Mouse (Mus musculus) MEL (cell line): ENCODE measurements around the gene Myh6. TPM values are rescaled to one million over a fixed set of nuclear protein-coding genes. Genes with fewer than 3 reads are reported as not detected.
A peak's percentile ranks its signal among the peaks of the same experiment; 100 is the strongest.

Experiments
- DNase-seq: peaks from one replicate; pipeline ENCODE4 v3.0.0; 2011; ENCODE audit warnings: low read depth, low spot score
- H3K27ac ChIP-seq: 2 replicates; pipeline ENCODE4 v1.5.1; 2012; ENCODE audit warnings: low read depth, mild to moderate bottlenecking, control low read depth, low read length, moderate library complexity; ENCODE audit not compliant: control insufficient read depth
- H3K27me3 ChIP-seq, 2 experiments: fragments of 150-350 bp in 1 of 2; sonication (generic) in 1 of 2; 2 replicates each; pipeline ENCODE4 v1.6.1; 2012; ENCODE audit warnings: low read length in 2 of 2, mild to moderate bottlenecking in 2 of 2, improper control_type of control experiment in 1 of 2, moderate library complexity in 1 of 2; ENCODE audit not compliant: insufficient read depth in 2 of 2, control insufficient read depth in 1 of 2
- H3K36me3 ChIP-seq, 2 experiments: 2 replicates each; pipeline ENCODE4 v1.6.1; 2012 to 2014; ENCODE audit warnings: low read length in 2 of 2, improper control_type of control experiment in 1 of 2, inconsistent platforms in 1 of 2, mild to moderate bottlenecking in 1 of 2; ENCODE audit not compliant: insufficient read depth in 2 of 2, control insufficient read depth in 1 of 2
- H3K4me1 ChIP-seq, 2 experiments: fragments of 150-350 bp in 1 of 2; sonication (generic) in 1 of 2; 2 replicates each; pipeline ENCODE4 v1.6.1; 2012; ENCODE audit warnings: low read length in 2 of 2, improper control_type of control experiment in 1 of 2, mild to moderate bottlenecking in 1 of 2; ENCODE audit not compliant: insufficient read depth in 2 of 2, control insufficient read depth in 1 of 2
- H3K4me3 ChIP-seq, 2 experiments: fragments of 150-350 bp in 1 of 2; sonication (generic) in 1 of 2; 2 replicates each; pipeline ENCODE4 v1.5.1; 2012; ENCODE audit warnings: low read depth in 2 of 2, low read length in 2 of 2, mild to moderate bottlenecking in 2 of 2, moderate library complexity in 2 of 2, control low read depth in 1 of 2, improper control_type of control experiment in 1 of 2; ENCODE audit not compliant: control insufficient read depth in 1 of 2, insufficient read depth in 1 of 2
- H3K79me2 ChIP-seq: 2 replicates; pipeline ENCODE4 v1.6.1; 2012; ENCODE audit warnings: mild to moderate bottlenecking, low read length, moderate library complexity; ENCODE audit not compliant: control insufficient read depth, poor library complexity, insufficient read depth
- H3K9ac ChIP-seq: 2 replicates; pipeline ENCODE4 v1.6.1; 2012; ENCODE audit warnings: low read depth, mild to moderate bottlenecking, control low read depth, low read length, moderate library complexity; ENCODE audit not compliant: control insufficient read depth, poor library complexity, severe bottlenecking
- H3K9me3 ChIP-seq: fragments of 150-350 bp; sonication (generic); replicated peaks from 2 replicates; pipeline ENCODE4 v1.6.1; 2012; ENCODE audit warnings: mild to moderate bottlenecking, low read length, improper control_type of control experiment, moderate library complexity; ENCODE audit not compliant: insufficient read depth
- CHD1 ChIP-seq: IDR thresholded peaks from 2 replicates; pipeline ENCODE4 v1.6.1; 2012; ENCODE audit warnings: low read depth, mild to moderate bottlenecking, inconsistent platforms, low read length, improper control_type of control experiment
- CHD2 ChIP-seq: IDR thresholded peaks from 2 replicates; pipeline ENCODE4 v1.6.1; 2011; ENCODE audit warnings: low read length, improper control_type of control experiment
- E2F4 ChIP-seq: IDR thresholded peaks from 2 replicates; pipeline ENCODE4 v1.6.1; 2011; ENCODE audit warnings: low read depth, low read length, improper control_type of control experiment, borderline replicate concordance
- ELF1 ChIP-seq: IDR thresholded peaks from 2 replicates; pipeline ENCODE4 v1.6.1; 2014; ENCODE audit warnings: low read depth, mild to moderate bottlenecking, inconsistent platforms, low read length, improper control_type of control experiment, moderate library complexity
- ETS1 ChIP-seq: IDR thresholded peaks from 2 replicates; pipeline ENCODE4 v1.6.1; 2012; ENCODE audit warnings: low read depth, mild to moderate bottlenecking, inconsistent platforms, low read length, improper control_type of control experiment, moderate library complexity
- GABPA ChIP-seq: IDR thresholded peaks from 2 replicates; pipeline ENCODE4 v1.6.1; 2012; ENCODE audit warnings: low read depth, mild to moderate bottlenecking, inconsistent platforms, low read length, improper control_type of control experiment, moderate library complexity
- HCFC1 ChIP-seq: IDR thresholded peaks from 2 replicates; pipeline ENCODE4 v1.6.1; 2012; ENCODE audit warnings: low read depth, mild to moderate bottlenecking, inconsistent platforms, low read length, improper control_type of control experiment, moderate library complexity
- JUND ChIP-seq: IDR thresholded peaks from 2 replicates; pipeline ENCODE4 v1.6.1; 2011; ENCODE audit warnings: low read depth, mild to moderate bottlenecking, improper control_type of control experiment, low read length
- KAT2A ChIP-seq: conservative IDR thresholded peaks from 2 replicates; pipeline ENCODE4 v1.6.1; 2012; ENCODE audit warnings: low read depth, low read length, improper control_type of control experiment, inconsistent platforms
- MAFK ChIP-seq: IDR thresholded peaks from 2 replicates; pipeline ENCODE4 v1.6.1; 2011; ENCODE audit warnings: low read depth, mild to moderate bottlenecking, low read length, improper control_type of control experiment, borderline replicate concordance
- MAX ChIP-seq: IDR thresholded peaks from 2 replicates; pipeline ENCODE4 v1.6.1; 2011; ENCODE audit warnings: low read length, improper control_type of control experiment
- MAZ ChIP-seq: IDR thresholded peaks from 2 replicates; pipeline ENCODE4 v1.6.1; 2012; ENCODE audit warnings: low read depth, mild to moderate bottlenecking, inconsistent platforms, low read length, improper control_type of control experiment
- MXI1 ChIP-seq: IDR thresholded peaks from 2 replicates; pipeline ENCODE4 v1.6.1; 2011; ENCODE audit warnings: mild to moderate bottlenecking, low read depth, low read length, improper control_type of control experiment
- MYB ChIP-seq: IDR thresholded peaks from 2 replicates; pipeline ENCODE4 v1.6.1; 2011; ENCODE audit warnings: mild to moderate bottlenecking, low read depth, low read length, improper control_type of control experiment
- NELFE ChIP-seq: IDR thresholded peaks from 2 replicates; pipeline ENCODE4 v1.6.1; 2011; ENCODE audit warnings: low read depth, low read length, improper control_type of control experiment
- NRF1 ChIP-seq: IDR thresholded peaks from 2 replicates; pipeline ENCODE4 v1.6.1; 2014; ENCODE audit warnings: low read depth, mild to moderate bottlenecking, inconsistent platforms, low read length, improper control_type of control experiment, moderate library complexity; ENCODE audit not compliant: poor library complexity, insufficient read depth, severe bottlenecking
- POLR2A ChIP-seq, 2 experiments: IDR thresholded peaks; 2 replicates each; pipeline ENCODE4 v1.6.1; 2011 to 2012; ENCODE audit warnings: low read length in 2 of 2, mild to moderate bottlenecking in 2 of 2, control low read depth in 1 of 2, improper control_type of control experiment in 1 of 2, low read depth in 1 of 2, moderate library complexity in 1 of 2; ENCODE audit not compliant: control insufficient read depth in 1 of 2, insufficient read depth in 1 of 2, poor library complexity in 1 of 2
- POLR2AphosphoS2 ChIP-seq: IDR thresholded peaks from 2 replicates; pipeline ENCODE4 v1.6.1; 2011; ENCODE audit warnings: low read length, improper control_type of control experiment
- POLR2AphosphoS5 ChIP-seq: IDR thresholded peaks from 2 replicates; pipeline ENCODE4 v1.6.1; 2012; ENCODE audit warnings: low read depth, borderline replicate concordance, mild to moderate bottlenecking, inconsistent platforms, low read length, moderate library complexity, mixed read lengths
- RCOR1 ChIP-seq: IDR thresholded peaks from 2 replicates; pipeline ENCODE4 v1.6.1; 2012; ENCODE audit warnings: low read depth, mild to moderate bottlenecking, inconsistent platforms, low read length, improper control_type of control experiment
- SIN3A ChIP-seq: IDR thresholded peaks from 2 replicates; pipeline ENCODE4 v1.6.1; 2012; ENCODE audit warnings: low read length, improper control_type of control experiment, inconsistent platforms
- TAL1 ChIP-seq: IDR thresholded peaks from 2 replicates; pipeline ENCODE4 v1.6.1; 2012; ENCODE audit warnings: mild to moderate bottlenecking, inconsistent platforms, low read length, moderate library complexity, mixed read lengths
- TBP ChIP-seq: IDR thresholded peaks from 2 replicates; pipeline ENCODE4 v1.8.0; 2011; ENCODE audit warnings: low read depth, low read length, improper control_type of control experiment
- TCF12 ChIP-seq: IDR thresholded peaks from 2 replicates; pipeline ENCODE4 v1.6.1; 2014; ENCODE audit warnings: low read depth, mild to moderate bottlenecking, inconsistent platforms, low read length, improper control_type of control experiment, moderate library complexity
- UBTF ChIP-seq: IDR thresholded peaks from 2 replicates; pipeline ENCODE4 v1.6.1; 2012; ENCODE audit warnings: low read depth, mild to moderate bottlenecking, inconsistent platforms, low read length, improper control_type of control experiment, moderate library complexity, borderline replicate concordance; ENCODE audit not compliant: insufficient read depth
- USF1 ChIP-seq: IDR thresholded peaks from 2 replicates; pipeline ENCODE4 v1.6.1; 2014; ENCODE audit warnings: low read depth, mild to moderate bottlenecking, inconsistent platforms, low read length, improper control_type of control experiment, moderate library complexity
- USF2 ChIP-seq, 2 experiments: IDR thresholded peaks; 2 replicates each; pipeline ENCODE4 v1.6.1; 2011 to 2012; ENCODE audit warnings: improper control_type of control experiment in 2 of 2, low read length in 2 of 2, borderline replicate concordance in 1 of 2, inconsistent platforms in 1 of 2, low read depth in 1 of 2, mild to moderate bottlenecking in 1 of 2; ENCODE audit not compliant: insufficient read depth in 1 of 2
- ZMIZ1 ChIP-seq: IDR thresholded peaks from 2 replicates; pipeline ENCODE4 v1.6.1; 2012; ENCODE audit warnings: low read depth, mild to moderate bottlenecking, inconsistent platforms, low read length, improper control_type of control experiment, moderate library complexity
- polyA plus RNA-seq, 2 experiments: library from polyadenylated mRNA; stranded (reverse) in 1 of 2; unstranded in 1 of 2; fragments of >175 nt in 1 of 2; fragments of >200 nt in 1 of 2; gene quantifications; 2 replicates each; pipeline versions ENCODE4 v1.2.1 to v1.2.4; 2012; ENCODE audit warnings: low replicate concordance in 2 of 2, low read depth in 1 of 2; ENCODE audit not compliant: insufficient read length in 2 of 2, insufficient read depth in 1 of 2, missing spikeins in 1 of 2
- total RNA-seq: library from RNA; depleted of rRNA; stranded (reverse); fragments of 300-350 nt; gene quantifications from 2 replicates; pipeline ENCODE4 v1.2.3, GENCODE M21; 2012

The Myh6 gene
- total and polyA plus RNA-seq, 3 experiments, result not detected

- TF ChIP-seq USF1, result no peak
- TF ChIP-seq NRF1, result no peak
- no peak for TF ChIP-seq POLR2AphosphoS2
- no peak for TF ChIP-seq CHD2
- TF ChIP-seq TCF12, result peak; percentile 23; the same call in 1 of the 2 replicates
- no peak for TF ChIP-seq USF2 (IDR thresholded peaks at IDR 0.05; ENCODE audit: borderline replicate concordance in 1 of 2, insufficient read depth in 1 of 2, low read depth in 1 of 2, low read length in 2 of 2)
- no peak for TF ChIP-seq E2F4
- no peak for TF ChIP-seq MYB
- no peak for TF ChIP-seq POLR2AphosphoS5
- no peak for TF ChIP-seq NELFE
- no peak; the same call in none of the 2 replicates for TF ChIP-seq SIN3A
- TF ChIP-seq, all 39 proteins: peak for 8
Measured at GRCm38 (mm10) chr14:54894296-54895151, 72.2 kb downstream of the Myh6 start (continued).

GRCm38 (mm10) chr14:54893651-54894181, 73.0 kb downstream of the Myh6 start:
- H3K4me3 ChIP-seq, result peak overlapping the region; percentile 53 to 91
- H3K27ac ChIP-seq, result peak overlapping the region; percentile 77
- peak; percentile 99 for DNase-seq
- H3K9me3 ChIP-seq, result no peaks in the 10 kb centered on the region
- TF ChIP-seq HCFC1 (peak; percentile 84), UBTF (no peak), NRF1 (peak; percentile 32; the same call in 1 of the 2 replicates), ELF1 (0 out of 2 replicates have a peak, but pooled peaks have one; percentile 21), MXI1 (0 out of 2 replicates have a peak, but pooled peaks have one; percentile 57), RCOR1 (no peak), MAX (no peak), MAFK (no peak), ETS1 (peak; percentile 23; the same call in 1 of the 2 replicates), MAZ (no peak), KAT2A (peak; percentile 40; the same call in 1 of the 2 replicates), ZMIZ1 (peak; percentile 52; the same call in 1 of the 2 replicates), TCF12 (peak; percentile 8), E2F4 (no peak), POLR2A (IDR thresholded peaks at IDR 0.05; ENCODE audit: control insufficient read depth in 1 of 2, insufficient read depth in 1 of 2, low read depth in 1 of 2, low read length in 2 of 2, poor library complexity in 1 of 2) (peak; percentile 22 to 83), USF2 (IDR thresholded peaks at IDR 0.05; ENCODE audit: borderline replicate concordance in 1 of 2, insufficient read depth in 1 of 2, low read depth in 1 of 2, low read length in 2 of 2) (no peak), CHD2 (peak; percentile 85), GABPA (no peak), CHD1 (no peak), POLR2AphosphoS2 (peak; percentile 86), NELFE (peak; percentile 55; the same call in 1 of the 2 replicates), JUND (no peak), TBP (peak; percentile 94), TAL1 (no peak)
- H3K79me2 ChIP-seq, result peaks cover 19% of the 10 kb centered on the region
- peaks cover 12 to 14% of the 10 kb centered on the region in 2 experiments for H3K36me3 ChIP-seq
- H3K4me1 ChIP-seq, result peaks cover 4 to 6% of the 10 kb centered on the region in 2 experiments; a peak in 3 of 4 replicates
- H3K27me3 ChIP-seq, result no peaks in the 10 kb centered on the region
- H3K9ac ChIP-seq, result peak overlapping the region; percentile 100
